Mouse (Mus musculus) myocyte (in vitro differentiated cells): Measurements from ENCODE around the gene Pafah2. TPM values are rescaled to one million over a fixed set of nuclear protein-coding genes. Genes with fewer than 3 reads are reported as not detected.

Experiments
- H3K27me3 ChIP-seq: one replicate; pipeline ENCODE4 v1.6.1; 2011; ENCODE audit not compliant: control insufficient read depth, insufficient read depth, insufficient read length
- H3K36me3 ChIP-seq: one replicate; pipeline ENCODE4 v1.6.1; 2011; ENCODE audit not compliant: control insufficient read depth, insufficient read depth
- H3K4me2 ChIP-seq: one replicate; pipeline ENCODE4 v1.6.1; 2011; ENCODE audit warnings: low read depth, control low read depth
- H3K4me3 ChIP-seq: one replicate; pipeline ENCODE4 v1.5.1; 2011; ENCODE audit warnings: mild to moderate bottlenecking, control low read depth, moderate library complexity
- H3K79me2 ChIP-seq: one replicate; pipeline ENCODE4 v1.6.1; 2011; ENCODE audit not compliant: control insufficient read depth, insufficient read depth
- H3ac ChIP-seq: one replicate; pipeline ENCODE4 v1.6.1; 2011; ENCODE audit not compliant: control insufficient read depth, insufficient read length
- CEBPB ChIP-seq: IDR thresholded peaks from 2 replicates; pipeline ENCODE4 v1.6.1; 2011; ENCODE audit warnings: mild to moderate bottlenecking, moderate library complexity; ENCODE audit not compliant: poor library complexity, insufficient read depth, severe bottlenecking
- E2F4 ChIP-seq: IDR thresholded peaks from one replicate; pipeline ENCODE4 v1.6.1; 2011; ENCODE audit warnings: mild to moderate bottlenecking, control low read depth, moderate library complexity; ENCODE audit not compliant: insufficient read depth
- MAX ChIP-seq: IDR thresholded peaks from one replicate; pipeline ENCODE4 v1.6.1; 2011; ENCODE audit warnings: low read depth, mild to moderate bottlenecking, control low read depth
- MYOD1 ChIP-seq, 3 experiments: IDR thresholded peaks; one replicate each; pipeline ENCODE4 v1.6.1; 2011; ENCODE audit warnings: control low read depth in 2 of 3, low read depth in 2 of 3, mild to moderate bottlenecking in 2 of 3, moderate library complexity in 1 of 3; ENCODE audit not compliant: insufficient read length in 2 of 3, control insufficient read depth in 1 of 3
- MYOG ChIP-seq, 3 experiments: IDR thresholded peaks; one replicate each; pipeline ENCODE4 v1.6.1; 2011; ENCODE audit warnings: control low read depth in 2 of 3, low read depth in 2 of 3, mild to moderate bottlenecking in 2 of 3; ENCODE audit not compliant: insufficient read length in 2 of 3, control insufficient read depth in 1 of 3, insufficient read depth in 1 of 3
- POLR2A ChIP-seq: IDR thresholded peaks from one replicate; pipeline ENCODE4 v1.6.1; 2011; ENCODE audit warnings: low read depth, mild to moderate bottlenecking, control low read depth, moderate library complexity; ENCODE audit not compliant: insufficient read length
- POLR2AphosphoS2 ChIP-seq: IDR thresholded peaks from one replicate; pipeline ENCODE4 v1.6.1; 2011; ENCODE audit warnings: low read depth, control low read depth; ENCODE audit not compliant: insufficient read length
- REST ChIP-seq: IDR thresholded peaks from one replicate; pipeline ENCODE4 v1.6.1; 2011; ENCODE audit warnings: mild to moderate bottlenecking, control low read depth, moderate library complexity; ENCODE audit not compliant: insufficient read depth, insufficient read length
- SRF ChIP-seq: IDR thresholded peaks from one replicate; pipeline ENCODE4 v1.6.1; 2011; ENCODE audit warnings: low read depth; ENCODE audit not compliant: control insufficient read depth, insufficient read length
- TCF12 ChIP-seq: IDR thresholded peaks from one replicate; pipeline ENCODE4 v1.6.1; 2011; ENCODE audit warnings: mild to moderate bottlenecking, control low read depth; ENCODE audit not compliant: poor library complexity, insufficient read depth, severe bottlenecking
- TCF3 ChIP-seq: IDR thresholded peaks from one replicate; pipeline ENCODE4 v1.6.1; 2011; ENCODE audit warnings: low read depth, control low read depth; ENCODE audit not compliant: insufficient read length
- USF1 ChIP-seq: IDR thresholded peaks from one replicate; pipeline ENCODE4 v1.6.1; 2011; ENCODE audit warnings: low read depth, mild to moderate bottlenecking, control low read depth, moderate library complexity
- polyA plus RNA-seq: library from polyadenylated mRNA; unstranded; fragments of >200 nt; fragmentation: generic; extraction: Trizol; gene quantifications from one replicate; pipeline ENCODE4 v1.2.1, GENCODE M21; 2012; ENCODE audit warnings: missing spikeins

The Pafah2 gene
- polyA plus RNA-seq, 1 experiment = 7.1 TPM

GRCm38 (mm10) chr4:134451484-134451883 lies 55.4 kb downstream of the Pafah2 start:
- Histone ChIP-seq H3K79me2 (no peaks in the 10 kb centered on the region), H3K4me2 (no peak overlapping the region), H3K4me3 (no peak overlapping the region), H3K36me3 (no peaks in the 10 kb centered on the region), H3K27me3 (peaks cover 55% of the 10 kb centered on the region), H3ac (no peak overlapping the region)
- no peak for TF ChIP-seq MYOD1 (IDR thresholded peaks at IDR 0.05; ENCODE audit: control insufficient read depth in 1 of 3, insufficient read length in 2 of 3, low read depth in 2 of 3)

GRCm38 (mm10) chr4:134453619-134454400 lies 57.7 kb downstream of the Pafah2 start:
- H3K27me3 ChIP-seq = peaks cover 39% of the 10 kb centered on the region
- H3K79me2 ChIP-seq = no peaks in the 10 kb centered on the region
- no peak overlapping the region for H3ac ChIP-seq
- no peak overlapping the region for H3K4me3 ChIP-seq
- TF ChIP-seq TCF3 (no peak), USF1 (no peak), SRF (no peak), MYOG (IDR thresholded peaks at IDR 0.05; ENCODE audit: control insufficient read depth in 1 of 3, insufficient read depth in 1 of 3, insufficient read length in 2 of 3, low read depth in 2 of 3) (peak in 2 of 3 experiments; percentile 39 to 47), CEBPB (no peak)
- no peaks in the 10 kb centered on the region for H3K36me3 ChIP-seq
- no peak overlapping the region for H3K4me2 ChIP-seq

- Histone ChIP-seq H3K27me3 (peaks cover 30% of the 10 kb centered on the region), H3K4me3 (no peak overlapping the region), H3K4me2 (no peak overlapping the region), H3K79me2 (no peaks in the 10 kb centered on the region), H3ac (no peak overlapping the region), H3K36me3 (no peaks in the 10 kb centered on the region)
- TF ChIP-seq CEBPB (no peak), POLR2AphosphoS2 (no peak), TCF12 (no peak), REST (no peak), MYOG (IDR thresholded peaks at IDR 0.05; ENCODE audit: control insufficient read depth in 1 of 3, insufficient read depth in 1 of 3, insufficient read length in 2 of 3, low read depth in 2 of 3) (no peak)
Observed at GRCm38 (mm10) chr4:134455310-134455709, 59.2 kb downstream of the Pafah2 start.

GRCm38 (mm10) chr4:134457130-134457825 lies 61.2 kb downstream of the Pafah2 start:
- Histone ChIP-seq H3K4me2 (peak overlapping the region; percentile 24), H3K79me2 (no peaks in the 10 kb centered on the region), H3K36me3 (no peaks in the 10 kb centered on the region), H3K27me3 (peaks cover 25% of the 10 kb centered on the region), H3ac (no peak overlapping the region), H3K4me3 (no peak overlapping the region)
- TF ChIP-seq MYOD1 (IDR thresholded peaks at IDR 0.05; ENCODE audit: control insufficient read depth in 1 of 3, insufficient read length in 2 of 3, low read depth in 2 of 3) (no peak), POLR2A (no peak), CEBPB (no peak), TCF12 (no peak), MYOG (IDR thresholded peaks at IDR 0.05; ENCODE audit: control insufficient read depth in 1 of 3, insufficient read depth in 1 of 3, insufficient read length in 2 of 3, low read depth in 2 of 3) (no peak), SRF (no peak), REST (no peak), TCF3 (no peak), USF1 (no peak), MAX (no peak), POLR2AphosphoS2 (no peak), E2F4 (no peak)

GRCm38 (mm10) chr4:134458856-134459255 lies 62.7 kb downstream of the Pafah2 start:
- H3K4me2 ChIP-seq = no peak overlapping the region
- H3K36me3 ChIP-seq = no peaks in the 10 kb centered on the region
- no peak overlapping the region for H3K4me3 ChIP-seq
- TF ChIP-seq POLR2A = no peak
- no peak for TF ChIP-seq CEBPB
- TF ChIP-seq POLR2AphosphoS2 = no peak
- TF ChIP-seq MYOD1 (IDR thresholded peaks at IDR 0.05; ENCODE audit: control insufficient read depth in 1 of 3, insufficient read length in 2 of 3, low read depth in 2 of 3) = no peak
- no peak for TF ChIP-seq TCF12
- TF ChIP-seq SRF = no peak
- TF ChIP-seq REST = no peak
- no peak for TF ChIP-seq MYOG (IDR thresholded peaks at IDR 0.05; ENCODE audit: control insufficient read depth in 1 of 3, insufficient read depth in 1 of 3, insufficient read length in 2 of 3, low read depth in 2 of 3)
- no peak for TF ChIP-seq TCF3
- TF ChIP-seq MAX = no peak
- no peak for TF ChIP-seq E2F4
- no peak for TF ChIP-seq USF1
- H3K27me3 ChIP-seq = peaks cover 13% of the 10 kb centered on the region
- no peak overlapping the region for H3ac ChIP-seq
- H3K79me2 ChIP-seq = no peaks in the 10 kb centered on the region
